Mouse (Mus musculus): Measurements from ENCODE around the gene Rgs16.

- TF ChIP-seq CTCF (IDR thresholded peaks at IDR 0.05; ENCODE audit: extremely low read depth, insufficient read length, insufficient replicate concordance, low read depth, low read length) (no peak), POLR2A (IDR thresholded peaks at IDR 0.05; ENCODE audit: low read depth, low read length) (no peak)
Observed at GRCm38 (mm10) chr1:153729806-153730205, 10.3 kb upstream of the Rgs16 start.

Data from small intestine, adult 2 months (tissue).